Mouse (Mus musculus): Measurements from ENCODE around the gene Zdhhc25.

Zdhhc25 gene

GRCm38 (mm10) chr15:88600002-88600401, at the start of gene Zdhhc25:
Gene Zdhhc25 (plus strand): TSS chr15:88600302.
- no peak for DNase-seq (ENCODE audit: low spot score in 2 of 2)

- peak in 1 of 2 experiments; percentile 30 for DNase-seq (ENCODE audit: low spot score in 2 of 2)
Measured at GRCm38 (mm10) chr15:88552852-88553251, 47.2 kb upstream of the Zdhhc25 start.

GRCm38 (mm10) chr15:88555476-88555875, 44.6 kb upstream of the Zdhhc25 start:
- peak; percentile 47 to 60 for DNase-seq (ENCODE audit: low spot score in 2 of 2)

- no peak for DNase-seq (ENCODE audit: low spot score in 2 of 2)
Measured at GRCm38 (mm10) chr15:88560637-88561036, 39.5 kb upstream of the Zdhhc25 start.

- DNase-seq (ENCODE audit: low spot score in 2 of 2), result peak in 1 of 2 experiments; percentile 17
Measured at GRCm38 (mm10) chr15:88561058-88561730, 38.9 kb upstream of the Zdhhc25 start.

- DNase-seq (ENCODE audit: low spot score in 2 of 2), result no peak
Measured at GRCm38 (mm10) chr15:88565307-88565706, 34.8 kb upstream of the Zdhhc25 start.

GRCm38 (mm10) chr15:88565806-88566205, 34.3 kb upstream of the Zdhhc25 start:
- DNase-seq (ENCODE audit: low spot score in 2 of 2), result no peak

GRCm38 (mm10) chr15:88570697-88571096, 29.4 kb upstream of the Zdhhc25 start:
- peak; percentile 21 to 22 for DNase-seq (ENCODE audit: low spot score in 2 of 2)

- no peak for DNase-seq (ENCODE audit: low spot score in 2 of 2)
Measured at GRCm38 (mm10) chr15:88579461-88579860, 20.6 kb upstream of the Zdhhc25 start.

GRCm38 (mm10) chr15:88602496-88602895, 2.4 kb downstream of the Zdhhc25 start:
- DNase-seq (ENCODE audit: low spot score in 2 of 2), result no peak

- DNase-seq (ENCODE audit: low spot score in 2 of 2), result no peak
Measured at GRCm38 (mm10) chr15:88603091-88603732, 3.1 kb downstream of the Zdhhc25 start.

- DNase-seq (ENCODE audit: low spot score in 2 of 2), result no peak
Measured at GRCm38 (mm10) chr15:88603733-88604119, 3.6 kb downstream of the Zdhhc25 start.

GRCm38 (mm10) chr15:88604669-88605414, 4.7 kb downstream of the Zdhhc25 start:
- DNase-seq (ENCODE audit: low spot score in 2 of 2), result no peak

- DNase-seq (ENCODE audit: low spot score in 2 of 2), result no peak
Measured at GRCm38 (mm10) chr15:88605415-88605785, 5.3 kb downstream of the Zdhhc25 start.

GRCm38 (mm10) chr15:88617125-88617524, 17.0 kb downstream of the Zdhhc25 start:
- DNase-seq (ENCODE audit: low spot score in 2 of 2), result peak in 1 of 2 experiments; percentile 16

- DNase-seq (ENCODE audit: low spot score in 2 of 2), result peak; percentile 49 to 53
Measured at GRCm38 (mm10) chr15:88618008-88618773, 18.1 kb downstream of the Zdhhc25 start.

- DNase-seq (ENCODE audit: low spot score in 2 of 2), result no peak
Measured at GRCm38 (mm10) chr15:88620017-88620416, 19.9 kb downstream of the Zdhhc25 start.

GRCm38 (mm10) chr15:88623891-88624290, 23.8 kb downstream of the Zdhhc25 start:
- DNase-seq (ENCODE audit: low spot score in 2 of 2), result no peak

- no peak for DNase-seq (ENCODE audit: low spot score in 2 of 2)
Measured at GRCm38 (mm10) chr15:88624874-88625277, 24.8 kb downstream of the Zdhhc25 start.

GRCm38 (mm10) chr15:88625303-88626066, 25.4 kb downstream of the Zdhhc25 start:
- no peak for DNase-seq (ENCODE audit: low spot score in 2 of 2)

- DNase-seq (ENCODE audit: low spot score in 2 of 2), result no peak
Measured at GRCm38 (mm10) chr15:88626886-88627488, 26.9 kb downstream of the Zdhhc25 start.
